Mouse (Mus musculus) stomach, postnatal 0 days (tissue): Measurements from ENCODE around the gene Zfp961.

Experiments
- CTCF ChIP-seq: IDR thresholded peaks from 2 replicates; pipeline ENCODE4 v1.5.1; 2016; ENCODE audit warnings: antibody characterized with exemption, low read depth, mild to moderate bottlenecking, moderate library complexity
- EP300 ChIP-seq: optimal IDR thresholded peaks from 2 replicates; pipeline ENCODE3; 2016; ENCODE audit warnings: antibody characterized with exemption

GRCm38 (mm10) chr8:71968636-71969035 lies 17.8 kb downstream of the Zfp961 start:
- TF ChIP-seq CTCF (no peak), EP300 (no peak)
